Mouse (Mus musculus) layer of hippocampus, adult 8-10 months (tissue): Measurements from ENCODE around the gene Baiap2l2. TPM values are rescaled to one million over a fixed set of nuclear protein-coding genes. Genes with fewer than 3 reads are reported as not detected.
A peak's percentile ranks its signal among the peaks of the same experiment; 100 is the strongest.

Source experiments
- DNase-seq, 2 experiments: peaks; one replicate each; pipeline ENCODE4 v3.0.0; 2022; ENCODE audit warnings: low spot score in 2 of 2
- total RNA-seq, 4 experiments: library from RNA; stranded (reverse); gene quantifications; 2 replicates each; pipeline ENCODE4 v1.2.4; 2022

Baiap2l2 gene
- 10 to 100 TPM in 2 of 4 experiments, 1 to 10 TPM in 2; 1.5 to 19.3 (median 10.9) TPM for total RNA-seq

GRCm38 (mm10) chr15:79285399-79285798 lies at the start of gene Baiap2l2:
Gene Baiap2l2, minus strand, starts transcription at chr15:79285537.
- no peak for DNase-seq

DNA sequence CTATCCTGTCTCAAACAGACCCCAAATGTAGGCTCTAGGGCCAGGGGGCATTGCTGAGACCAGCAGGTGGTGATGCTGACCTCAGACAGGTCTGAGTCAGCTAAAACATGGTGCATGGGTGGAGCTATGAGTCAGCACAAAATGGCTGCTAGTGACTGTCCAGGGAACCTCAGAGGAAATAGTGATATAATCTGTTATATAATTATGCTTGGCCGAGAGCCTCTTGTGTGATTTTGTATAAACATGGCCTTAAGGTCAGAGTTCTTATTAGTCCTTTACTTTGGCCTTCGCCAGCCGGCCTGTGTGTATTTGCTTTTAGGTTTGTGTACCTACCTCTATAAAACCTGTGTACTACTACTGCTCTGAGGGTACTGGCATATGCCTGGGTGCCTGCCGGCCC lies 48.1 kb upstream of the Baiap2l2 start:
- DNase-seq: no peak

- DNase-seq: no peak
These were observed 45.2 kb upstream of the Baiap2l2 start for GRCm38 (mm10) chr15:79330521-79330920.

DNA sequence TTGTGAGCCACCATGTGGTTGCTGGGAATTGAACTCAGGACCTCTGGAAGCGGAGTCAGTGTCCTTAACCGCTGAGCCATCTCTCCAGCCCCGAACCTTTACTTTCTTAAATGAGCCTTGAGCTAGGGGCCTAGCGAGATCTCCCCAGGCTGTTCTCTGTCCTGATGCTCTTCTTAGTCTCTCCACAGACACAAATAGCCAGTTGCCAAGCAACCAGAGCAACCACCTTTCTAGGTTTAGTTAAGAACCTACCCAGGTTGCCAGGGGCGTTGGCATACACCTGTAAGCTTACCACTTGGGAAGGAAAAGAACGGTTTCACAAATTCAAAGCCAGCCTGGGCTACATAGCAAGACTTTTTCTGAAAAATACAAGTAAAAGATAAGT lies 44.6 kb upstream of the Baiap2l2 start:
- no peak for DNase-seq

DNA sequence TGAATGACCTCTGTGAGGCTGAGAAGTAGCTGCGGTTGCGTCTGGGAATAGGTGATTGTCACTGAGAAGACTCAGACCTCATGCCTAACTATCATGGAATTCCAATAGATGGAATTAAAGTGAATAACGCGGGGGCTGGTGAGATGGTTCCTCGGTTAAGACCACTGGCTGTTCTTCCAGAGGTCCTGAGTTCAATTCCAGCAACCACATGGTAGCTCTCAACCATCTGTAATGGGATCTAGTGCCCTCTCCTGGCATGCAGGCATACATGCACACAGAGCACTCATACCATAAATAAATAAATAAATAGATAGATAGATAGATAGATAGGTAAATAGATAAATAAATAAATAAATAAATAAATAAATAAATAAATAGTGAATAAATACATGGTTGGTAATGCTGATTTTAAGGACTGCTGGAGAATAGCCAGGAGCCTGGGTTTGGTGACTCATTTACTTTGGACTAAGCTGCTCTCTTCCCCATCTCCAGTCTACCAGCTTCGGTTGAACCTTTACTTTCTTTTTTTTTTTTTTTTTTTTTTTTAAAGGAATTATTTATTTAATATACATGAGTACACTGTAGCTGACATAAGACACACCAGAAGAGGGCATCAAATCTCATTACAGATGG lies 44.1 kb upstream of the Baiap2l2 start:
- DNase-seq: no peak

DNA sequence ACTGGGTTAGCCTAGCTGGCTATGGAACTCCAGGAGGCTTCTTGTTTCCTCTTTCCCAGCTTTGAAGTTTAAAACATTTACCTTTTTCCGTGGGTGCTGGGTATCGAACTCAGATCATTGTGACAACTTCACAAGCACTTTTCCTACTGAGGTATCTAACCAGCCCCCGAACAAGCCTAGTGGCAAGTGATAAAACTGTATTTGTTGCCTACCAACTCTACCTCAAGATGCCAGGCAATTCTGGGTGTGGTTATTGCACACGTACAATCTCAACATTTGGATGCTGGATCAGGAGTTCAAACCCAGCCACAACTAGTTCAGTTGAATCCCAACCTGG lies 43.6 kb upstream of the Baiap2l2 start:
- no peak for DNase-seq

DNA sequence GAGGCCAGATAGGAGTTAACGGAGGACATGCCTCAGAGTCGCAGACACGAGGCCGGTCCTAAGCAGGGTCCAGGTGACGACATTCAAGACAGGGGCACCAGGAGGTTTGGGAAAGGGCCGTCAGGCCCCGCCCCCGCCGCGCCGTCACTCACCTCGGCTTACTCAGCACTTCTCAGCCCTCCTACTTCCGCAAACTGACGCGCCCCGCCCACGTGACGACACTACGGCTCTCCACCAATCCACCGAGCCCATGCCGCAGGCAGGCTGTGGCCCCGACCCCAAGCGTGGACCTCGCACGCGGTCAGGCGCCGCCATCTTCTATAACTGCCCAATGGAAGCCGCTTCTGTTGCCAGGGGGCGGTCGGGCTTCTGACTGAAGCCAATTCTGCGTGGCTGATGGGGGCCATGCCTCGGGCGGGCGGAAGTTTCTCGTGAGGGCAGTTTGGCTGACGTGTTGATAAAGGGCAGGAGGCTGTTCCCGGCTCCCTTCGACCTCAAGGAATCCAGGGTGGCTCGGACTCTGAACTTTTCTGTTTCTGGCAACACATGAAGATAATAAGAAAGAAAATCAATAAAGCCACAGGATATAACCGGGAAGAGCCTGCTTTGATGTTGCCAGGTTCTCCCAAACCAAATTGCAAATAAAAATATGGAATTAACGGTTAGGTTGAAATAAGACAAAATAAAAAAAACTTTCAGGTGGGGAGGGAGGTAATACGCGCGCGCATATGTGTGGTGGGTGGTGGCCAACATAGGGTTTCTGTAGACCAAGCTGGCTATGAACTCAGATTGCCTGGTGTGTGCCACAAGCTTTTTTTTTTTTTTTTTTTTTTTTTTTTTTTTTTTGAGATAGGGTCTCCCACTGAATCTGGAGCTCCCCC lies 43.0 kb upstream of the Baiap2l2 start, which contains the start of gene Pla2g6:
Gene Pla2g6 (minus strand): TSS at position 333 of the 881 bp plus-strand sequence.
- DNase-seq: peak; percentile 98

DNA sequence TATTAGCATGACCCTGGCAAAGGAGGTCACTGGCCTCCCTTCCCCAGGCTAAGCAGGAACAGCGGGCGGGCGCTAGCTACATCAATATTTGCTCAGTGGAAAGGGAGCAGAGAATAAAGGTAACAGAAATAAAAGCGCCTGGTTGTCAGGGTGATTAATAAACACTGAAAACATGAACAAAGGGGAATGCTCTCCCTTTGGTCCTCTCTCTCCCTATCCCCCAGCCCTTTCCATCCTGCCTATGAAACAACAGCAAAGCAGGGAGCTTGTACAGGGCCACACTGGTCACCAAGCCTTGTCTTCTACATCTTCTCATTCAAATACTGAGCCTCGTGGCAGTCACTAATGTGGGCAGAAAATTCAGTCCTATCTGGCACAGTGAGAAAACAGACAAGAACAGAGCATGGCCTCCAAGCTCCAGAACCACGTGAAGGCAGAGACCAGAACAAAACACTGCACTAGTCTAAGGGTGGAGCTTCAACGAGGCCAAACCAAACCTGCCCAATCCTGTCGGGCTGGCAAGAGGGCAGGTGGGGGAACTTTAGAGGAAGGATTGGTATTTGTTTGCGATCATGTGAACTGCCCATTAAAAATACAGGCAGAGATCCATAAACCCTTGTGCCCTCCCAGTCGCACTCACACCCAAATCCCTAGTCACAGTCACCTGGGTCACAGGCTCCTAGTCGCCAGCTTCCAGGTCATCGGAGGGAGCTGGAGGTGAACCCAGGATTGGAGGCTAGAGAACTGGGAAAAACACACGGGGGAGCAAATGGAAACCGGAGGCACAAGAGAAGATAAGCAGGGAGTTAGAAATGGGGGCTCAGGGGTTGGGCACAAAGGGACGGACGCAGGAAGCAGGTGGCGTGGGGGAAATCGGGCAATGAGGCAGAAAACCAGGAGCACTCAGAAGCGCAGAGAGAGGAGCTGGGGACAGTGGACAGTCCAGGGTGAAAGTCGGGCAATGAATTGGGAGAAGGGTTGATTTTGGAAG lies 41.9 kb upstream of the Baiap2l2 start:
- DNase-seq: peak in 1 of 2 experiments; percentile 21

DNA sequence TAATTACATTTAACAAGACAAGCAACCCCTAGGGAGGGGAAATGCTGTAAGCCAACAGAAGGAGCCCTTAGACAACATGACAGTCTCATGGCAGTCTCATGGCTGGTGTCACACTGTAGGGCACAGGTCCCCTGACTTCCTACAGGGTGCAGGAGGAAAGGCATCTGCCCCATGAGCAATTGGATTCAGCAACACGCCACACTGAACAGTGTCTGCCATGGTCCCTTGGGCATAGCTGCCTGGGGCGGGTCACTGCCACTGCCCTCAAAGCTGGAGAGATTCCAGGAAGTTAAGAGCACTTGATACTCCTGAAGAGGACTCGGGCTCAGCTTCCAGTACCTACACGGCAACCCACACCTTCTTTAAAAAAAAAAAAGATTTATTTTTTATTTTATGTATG lies 40.9 kb upstream of the Baiap2l2 start:
- no peak for DNase-seq

- no peak for DNase-seq
These were observed 40.4 kb upstream of the Baiap2l2 start for GRCm38 (mm10) chr15:79325742-79326141.

DNA sequence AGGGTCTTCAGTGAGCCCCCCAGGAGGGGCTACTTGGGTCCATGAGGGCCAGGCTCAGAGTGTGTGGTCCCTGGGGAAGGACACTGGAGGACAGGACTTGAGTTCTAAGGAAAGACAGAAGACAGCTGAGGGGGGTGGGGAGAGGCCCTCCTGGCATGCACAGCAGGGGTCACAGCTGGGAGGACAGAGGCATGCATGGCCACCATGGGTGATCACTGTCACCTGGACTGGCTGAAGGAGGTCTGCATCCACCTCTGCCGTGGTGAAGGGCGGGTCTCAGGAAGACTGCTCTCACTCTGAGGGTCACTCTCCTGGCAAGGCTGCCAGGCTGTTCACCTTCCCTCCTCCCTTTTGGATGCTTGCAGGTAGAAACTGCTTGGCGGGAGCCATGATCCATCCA lies 39.0 kb upstream of the Baiap2l2 start:
- DNase-seq: no peak

GRCm38 (mm10) chr15:79323791-79324155 lies 38.4 kb upstream of the Baiap2l2 start:
- no peak for DNase-seq

DNA sequence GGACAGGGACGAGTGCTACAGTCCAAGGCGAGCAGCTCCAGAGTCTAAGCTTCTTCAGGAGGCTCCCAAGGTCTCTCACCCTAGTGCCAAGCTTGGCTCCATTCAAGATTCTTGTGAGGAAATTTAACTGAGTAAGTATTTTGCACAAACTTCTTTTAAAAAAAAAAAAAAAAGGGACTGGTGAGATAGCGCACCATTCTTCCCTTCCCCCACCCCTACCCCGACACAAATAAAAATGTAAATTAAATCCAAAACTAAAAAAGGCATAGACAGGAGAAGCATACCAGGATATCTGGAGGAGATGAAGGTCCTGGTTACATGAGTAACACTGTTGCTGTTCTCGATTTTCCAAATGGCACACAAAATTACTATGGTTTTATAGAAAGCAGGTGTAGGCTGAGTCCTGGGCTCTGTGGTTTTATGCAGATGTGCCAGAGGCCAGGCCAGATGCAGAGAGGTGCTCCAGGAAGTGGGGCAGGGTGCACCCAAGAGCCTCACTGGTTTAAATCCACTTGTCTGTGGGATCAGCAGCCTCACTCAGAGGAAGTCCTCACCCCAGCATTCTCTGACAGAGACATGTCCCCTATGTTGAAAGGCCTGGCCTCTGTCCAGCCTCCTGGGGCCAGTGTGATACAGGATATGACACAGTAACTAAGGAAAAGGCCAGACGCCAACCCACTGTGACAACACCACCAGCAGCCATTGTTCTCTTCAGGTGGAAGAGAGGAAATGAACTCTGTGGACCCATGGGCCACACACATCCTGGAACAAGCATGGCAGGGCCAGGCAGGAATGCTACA lies 37.9 kb upstream of the Baiap2l2 start:
- no peak for DNase-seq

- DNase-seq: no peak
These were observed 37.1 kb upstream of the Baiap2l2 start for GRCm38 (mm10) chr15:79322281-79322990.

- DNase-seq: no peak
These were observed 36.4 kb upstream of the Baiap2l2 start for GRCm38 (mm10) chr15:79321733-79322190.

GRCm38 (mm10) chr15:79313848-79314369 lies 28.6 kb upstream of the Baiap2l2 start:
- DNase-seq: no peak

DNA sequence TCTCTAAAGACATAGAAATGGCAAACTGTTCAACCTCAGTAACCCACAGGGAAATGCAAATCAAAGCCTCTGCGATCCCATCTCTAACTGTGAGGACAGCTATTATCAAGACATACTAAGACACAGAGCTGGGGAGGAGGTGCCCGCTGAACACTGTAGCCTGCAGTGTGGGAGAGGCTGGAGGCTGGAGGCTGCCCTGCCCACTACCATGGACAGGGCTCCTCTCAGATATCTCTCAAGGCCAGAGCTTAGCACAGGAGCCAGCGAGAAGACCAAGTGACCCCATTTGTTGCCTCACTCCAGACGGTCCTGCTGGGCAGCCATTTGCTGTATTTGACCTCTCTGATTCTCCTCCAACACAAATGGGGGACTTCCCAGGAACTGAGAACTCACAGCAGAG lies 22.5 kb upstream of the Baiap2l2 start:
- DNase-seq: no peak

DNA sequence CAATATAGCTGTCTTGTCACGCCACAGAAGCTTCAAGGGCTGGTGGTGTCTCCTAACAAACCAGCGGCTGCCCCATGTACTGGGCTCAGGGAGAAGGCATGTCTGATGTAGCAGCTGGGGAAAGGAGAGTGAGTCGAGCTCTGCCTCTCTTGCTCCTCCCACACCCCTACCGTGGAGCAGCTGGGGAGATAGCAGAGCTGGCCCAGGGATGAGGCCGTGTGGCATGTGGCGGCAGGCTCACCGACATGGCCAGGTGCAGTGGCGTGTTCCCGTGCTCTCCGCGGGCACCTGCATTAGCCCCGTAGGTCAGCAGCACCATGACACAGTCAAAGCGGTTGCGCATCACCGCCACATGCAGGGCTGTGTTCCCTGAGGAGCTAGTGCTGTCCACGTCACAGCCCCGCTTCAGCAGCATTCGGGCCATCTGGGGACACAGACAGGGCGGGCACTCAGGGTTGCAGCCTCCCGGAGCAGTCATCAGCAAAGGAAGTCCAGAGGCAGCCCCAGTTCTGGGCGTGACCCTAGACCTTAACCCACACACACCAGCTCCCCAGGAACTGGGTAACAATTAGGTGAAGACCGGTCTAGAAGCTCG lies 20.8 kb upstream of the Baiap2l2 start:
- DNase-seq: no peak

GRCm38 (mm10) chr15:79304832-79305231 lies 19.5 kb upstream of the Baiap2l2 start:
- no peak for DNase-seq
